Mouse (Mus musculus) embryonic facial prominence, embryonic 10.5 days (tissue): ENCODE measurements around the gene Gm14781. TPM values are rescaled to one million over a fixed set of nuclear protein-coding genes. Genes with fewer than 3 reads are reported as not detected.
"Not testable (repeated sequence)": the region's sequence is repeated elsewhere in the genome, so short reads cannot be mapped to it uniquely, and the experiment has no call there.

Experiments
- DNase-seq: peaks from one replicate; pipeline ENCODE4 v3.0.0-alpha.2; 2017; ENCODE audit warnings: low spot score
- H3K27ac ChIP-seq: fragments of 300-500 bp; sonication (generic); replicated peaks from 2 replicates; pipeline ENCODE4 v1.5.1; 2016; ENCODE audit warnings: mild to moderate bottlenecking
- H3K27me3 ChIP-seq: fragments of 300-500 bp; sonication (generic); replicated peaks from 2 replicates; pipeline ENCODE4 v1.6.1; 2016; ENCODE audit warnings: low read depth, mild to moderate bottlenecking; ENCODE audit not compliant: poor library complexity, severe bottlenecking
- H3K36me3 ChIP-seq: fragments of 300-500 bp; sonication (generic); replicated peaks from 2 replicates; pipeline ENCODE4 v1.6.1; 2016; ENCODE audit warnings: mild to moderate bottlenecking, moderate library complexity
- H3K4me1 ChIP-seq: fragments of 300-500 bp; sonication (generic); 2 replicates; pipeline ENCODE4 v1.6.1; 2016
- H3K4me3 ChIP-seq: fragments of 300-500 bp; sonication (generic); 2 replicates; pipeline ENCODE4 v1.5.1; 2016; ENCODE audit warnings: mild to moderate bottlenecking, moderate library complexity
- H3K9me3 ChIP-seq: fragments of 300-500 bp; sonication (generic); 2 replicates; pipeline ENCODE4 v1.6.1; 2016; ENCODE audit warnings: mild to moderate bottlenecking
- WGBS: fragments of 180-500 bp; shearing (Covaris S2); methylation state at CpG from one replicate; pipeline ENCODE4 v1.1.7; 2016; 5-methylcytosine and 5-hydroxymethylcytosine counted together
- polyA plus RNA-seq: library from polyadenylated mRNA; unstranded; fragments of >200 nt; fragmentation: Nextera tagmentation; extraction: Ambion mirVana; gene quantifications from 2 replicates; pipeline ENCODE4 v1.2.1, GENCODE M21; 2016

Gm14781 gene
- not detected in 2 replicates for polyA plus RNA-seq

GRCm38 (mm10) chrX:91631894-91632293, at the start of gene Gm14781:
TSS of gene Gm14781 (plus strand) at chrX:91632194.
- H3K27ac ChIP-seq, DNase-seq, H3K4me1 ChIP-seq, H3K27me3 ChIP-seq, H3K36me3 ChIP-seq, H3K4me3 ChIP-seq, H3K9me3 ChIP-seq: not testable (repeated sequence)
- WGBS = 79% methylated on average over 1 of the region's 1 CpGs

GRCm38 (mm10) chrX:91654964-91655575, 23.1 kb downstream of the Gm14781 start:
- H3K27ac ChIP-seq, H3K27me3 ChIP-seq, H3K4me3 ChIP-seq, H3K9me3 ChIP-seq, H3K36me3 ChIP-seq, DNase-seq, H3K4me1 ChIP-seq: not testable (repeated sequence)

Other genes with a start within 250 kb of the Gm14781 start
- gene Gm5072, start 239.7 kb upstream of the Gm14781 start, polyA plus RNA-seq = not detected in 2 replicates
- gene Gm8914, start 152.1 kb upstream of the Gm14781 start, polyA plus RNA-seq = not detected in 2 replicates
- gene 1700084M14Rik, start 56.3 kb upstream of the Gm14781 start, polyA plus RNA-seq = not detected in 2 replicates
- not detected in 2 replicates for gene Mageb5, start 150.8 kb downstream of the Gm14781 start, polyA plus RNA-seq